Mouse (Mus musculus): ENCODE measurements at regions not wholly inside any gene's neighbourhood (a gene's known extent, or its start where the extent isn't known, plus 50 kb on each side); places are given as distances from the start of the nearest gene placed in this dataset.

DNA sequence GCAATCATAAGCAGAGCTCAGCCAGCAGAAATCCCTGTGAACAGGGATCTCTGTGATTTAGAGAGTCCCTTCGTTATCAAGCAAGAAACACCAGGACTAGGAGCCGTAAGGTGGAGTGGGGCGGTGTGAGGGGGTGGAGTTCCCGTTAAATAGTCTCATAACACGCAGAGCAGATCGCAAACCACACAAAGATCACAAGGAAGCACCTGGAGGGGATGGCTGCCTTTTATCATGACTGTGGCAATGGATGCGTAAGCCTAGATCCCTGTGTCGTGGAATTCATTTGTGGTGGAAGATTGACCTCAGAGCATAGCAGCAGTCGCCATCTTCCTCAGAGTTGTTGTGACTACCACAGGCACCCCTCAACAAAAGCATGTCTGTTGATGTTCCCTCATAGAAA lies 159.0 kb upstream of the Haao start:
- 24% methylated on average over 9 of the region's 9 CpGs for WGBS (ENCODE audit: insufficient replicate concordance)
- Histone ChIP-seq H3K4me3 (replicated peaks) (no peak overlapping the region), H3K4me1 (replicated peaks) (peaks cover 18% of the 10 kb centered on the region), H3K27me3 (peaks cover 3% of the 10 kb centered on the region; the same call in 1 of the 2 replicates), H3K27ac (replicated peaks) (no peak overlapping the region), H3K4me2 (no peak overlapping the region), H3K36me3 (replicated peaks) (no peaks in the 10 kb centered on the region), H3K9me3 (replicated peaks) (no peaks in the 10 kb centered on the region), H3K9ac (no peak overlapping the region)
- no peak for ATAC-seq (ENCODE audit: insufficient read depth)

DNA sequence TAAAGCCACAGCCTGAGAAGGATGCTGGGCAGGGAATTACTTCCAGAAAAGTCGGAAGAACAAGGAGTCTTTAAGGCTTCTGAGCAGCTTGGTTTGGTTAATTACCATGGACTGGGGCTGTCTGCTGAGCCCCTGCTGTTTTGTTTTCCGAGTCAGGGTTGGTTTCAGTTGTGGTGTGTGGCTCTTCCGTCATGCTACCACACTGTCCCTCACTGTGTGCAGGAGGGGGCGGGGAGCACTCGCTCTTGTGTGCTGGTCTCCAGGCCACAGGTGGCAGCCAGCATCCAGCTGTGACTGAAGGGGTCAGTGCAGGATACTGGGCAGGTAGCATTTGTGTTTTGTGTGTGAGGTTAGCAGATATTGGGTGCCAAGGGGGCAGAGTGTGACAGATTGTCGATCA lies 156.5 kb upstream of the Haao start:
- Histone ChIP-seq H3K4me1 (replicated peaks) (peaks cover 19% of the 10 kb centered on the region), H3K9ac (no peak overlapping the region), H3K36me3 (replicated peaks) (no peaks in the 10 kb centered on the region), H3K4me3 (replicated peaks) (no peak overlapping the region), H3K9me3 (replicated peaks) (no peaks in the 10 kb centered on the region), H3K27me3 (peaks cover 3% of the 10 kb centered on the region; the same call in 1 of the 2 replicates), H3K27ac (replicated peaks) (no peak overlapping the region), H3K4me2 (no peak overlapping the region)
- 24% methylated on average over 6 of the region's 6 CpGs for WGBS (ENCODE audit: insufficient replicate concordance)
- no peak for ATAC-seq (ENCODE audit: insufficient read depth)

DNA sequence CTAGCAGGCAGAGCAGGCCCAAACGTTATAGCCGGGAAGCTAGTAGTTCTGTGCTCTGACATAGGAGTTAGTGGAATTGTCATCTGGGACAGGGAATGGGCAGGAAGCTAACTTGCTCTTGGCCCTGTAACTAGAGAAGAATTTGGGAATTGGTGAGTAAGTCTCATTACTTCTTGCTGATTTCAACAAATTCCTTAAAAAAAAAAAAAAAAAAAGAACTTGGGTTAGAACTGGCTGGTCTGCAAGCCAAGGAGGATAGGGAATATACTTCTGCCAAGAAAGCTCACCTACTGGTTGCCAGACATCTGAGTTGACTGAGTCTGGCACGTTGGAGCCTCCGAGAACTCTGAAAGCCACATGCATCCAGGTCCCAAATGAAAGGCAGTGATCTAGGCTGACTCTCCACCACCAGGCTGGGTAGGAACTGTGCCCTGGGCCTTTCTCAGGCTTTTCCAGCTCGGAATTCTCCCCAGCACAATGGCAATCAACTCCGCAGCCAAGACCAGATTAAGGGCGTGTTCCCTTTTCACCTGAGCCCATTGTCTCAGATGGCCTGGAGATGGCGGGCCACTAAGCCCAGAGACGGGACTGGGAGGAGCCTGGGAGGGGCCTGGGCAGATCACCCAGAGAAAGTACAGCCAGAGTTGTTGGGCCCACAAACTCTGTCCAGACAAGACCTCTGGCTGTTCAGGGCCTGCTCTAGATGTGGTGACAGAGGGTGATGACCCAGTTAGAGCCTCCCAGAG lies 155.9 kb upstream of the Haao start:
- no peak overlapping the region for H3K4me2 ChIP-seq
- WGBS (ENCODE audit: insufficient replicate concordance) = 57% methylated on average over 9 of the region's 9 CpGs
- H3K4me1 ChIP-seq (replicated peaks) = peaks cover 19% of the 10 kb centered on the region
- H3K27ac ChIP-seq (replicated peaks) = no peak overlapping the region
- H3K9ac ChIP-seq = no peak overlapping the region
- H3K4me3 ChIP-seq (replicated peaks) = no peak overlapping the region
- no peaks in the 10 kb centered on the region for H3K9me3 ChIP-seq (replicated peaks)
- no peak for ATAC-seq (ENCODE audit: insufficient read depth)
- H3K36me3 ChIP-seq (replicated peaks) = no peaks in the 10 kb centered on the region
- peaks cover 3% of the 10 kb centered on the region; the same call in 1 of the 2 replicates for H3K27me3 ChIP-seq

DNA sequence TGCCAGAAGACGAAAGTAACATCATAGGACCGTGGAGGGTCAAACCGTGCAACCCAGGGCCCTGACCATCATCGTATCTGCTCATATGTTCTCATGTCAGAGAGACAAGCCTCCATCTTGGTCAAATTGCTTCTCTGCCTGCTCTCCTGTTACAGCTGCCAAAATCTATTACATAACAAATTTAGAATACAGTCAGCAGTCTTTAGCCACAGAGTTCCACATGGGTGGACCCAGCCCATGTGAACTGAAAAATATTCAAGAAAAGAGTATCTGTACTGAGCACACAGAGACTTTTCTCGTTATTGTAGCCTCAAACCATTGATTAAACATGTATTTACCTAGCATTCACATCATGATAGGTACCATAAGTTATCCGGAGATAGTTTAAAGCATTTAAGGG lies 155.2 kb upstream of the Haao start:
- Histone ChIP-seq H3K4me2 (no peak overlapping the region), H3K9ac (no peak overlapping the region), H3K4me1 (replicated peaks) (peaks cover 20% of the 10 kb centered on the region), H3K27ac (replicated peaks) (no peak overlapping the region), H3K9me3 (replicated peaks) (no peaks in the 10 kb centered on the region), H3K4me3 (replicated peaks) (no peak overlapping the region), H3K27me3 (peaks cover 3% of the 10 kb centered on the region; the same call in 1 of the 2 replicates), H3K36me3 (replicated peaks) (no peaks in the 10 kb centered on the region)
- no peak for ATAC-seq (ENCODE audit: insufficient read depth)
- 70% methylated on average over 6 of the region's 6 CpGs for WGBS (ENCODE audit: insufficient replicate concordance)

DNA sequence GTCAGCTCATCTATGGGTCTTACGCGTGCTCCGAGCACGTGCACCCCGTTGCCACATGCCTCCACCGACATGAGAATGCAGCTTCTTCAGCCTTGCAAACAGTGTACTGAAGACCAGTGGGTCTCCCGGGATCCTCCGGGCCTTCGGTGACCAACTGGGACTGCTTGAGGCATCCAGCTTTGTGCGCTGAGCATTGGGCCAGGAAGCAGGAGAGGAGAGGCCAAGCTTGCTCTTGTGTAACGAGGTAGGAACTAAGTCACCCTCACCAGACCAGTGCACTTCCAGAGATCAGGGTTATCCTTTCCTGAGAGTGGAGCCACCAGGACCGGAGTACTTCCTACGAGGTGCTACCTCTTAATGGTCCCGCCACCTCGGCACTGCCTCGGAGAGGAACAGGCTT lies 154.6 kb upstream of the Haao start:
- no peak overlapping the region for H3K27ac ChIP-seq (replicated peaks)
- no peaks in the 10 kb centered on the region for H3K9me3 ChIP-seq (replicated peaks)
- H3K4me1 ChIP-seq (replicated peaks) = peaks cover 24% of the 10 kb centered on the region
- no peak overlapping the region for H3K4me3 ChIP-seq (replicated peaks)
- H3K4me2 ChIP-seq = no peak overlapping the region
- no peak overlapping the region for H3K9ac ChIP-seq
- 82% methylated on average over 16 of the region's 16 CpGs for WGBS (ENCODE audit: insufficient replicate concordance)
- ATAC-seq (ENCODE audit: insufficient read depth) = no peak
- H3K27me3 ChIP-seq = peaks cover 3% of the 10 kb centered on the region; the same call in 1 of the 2 replicates
- H3K36me3 ChIP-seq (replicated peaks) = no peaks in the 10 kb centered on the region

DNA sequence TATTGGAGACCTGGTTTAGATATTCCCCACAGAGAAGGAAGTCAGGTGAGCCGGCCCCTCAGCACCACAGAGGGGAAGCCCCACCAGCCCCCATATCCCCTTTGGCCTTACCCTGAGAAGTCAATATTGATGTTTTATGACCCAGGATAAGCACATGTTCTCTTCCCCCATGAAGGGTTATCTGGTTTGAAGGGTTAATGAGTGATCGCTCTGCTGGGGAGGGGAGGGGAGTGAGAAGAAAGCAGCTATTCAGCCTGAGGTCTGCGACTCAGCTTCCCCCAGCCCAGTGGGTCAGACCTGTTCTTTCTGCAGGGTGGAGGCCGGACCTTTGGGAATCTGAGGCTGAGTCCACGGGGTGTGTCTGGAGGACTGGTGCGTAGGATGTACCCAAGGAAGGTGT lies 152.4 kb upstream of the Haao start:
- Histone ChIP-seq H3K27ac (replicated peaks) (no peak overlapping the region), H3K9ac (no peak overlapping the region), H3K4me3 (replicated peaks) (no peak overlapping the region), H3K36me3 (replicated peaks) (no peaks in the 10 kb centered on the region), H3K4me1 (replicated peaks) (peaks cover 24% of the 10 kb centered on the region), H3K27me3 (no peaks in the 10 kb centered on the region), H3K9me3 (replicated peaks) (no peaks in the 10 kb centered on the region), H3K4me2 (no peak overlapping the region)
- no peak for ATAC-seq (ENCODE audit: insufficient read depth)
- WGBS (ENCODE audit: insufficient replicate concordance) = 64% methylated on average over 6 of the region's 6 CpGs

DNA sequence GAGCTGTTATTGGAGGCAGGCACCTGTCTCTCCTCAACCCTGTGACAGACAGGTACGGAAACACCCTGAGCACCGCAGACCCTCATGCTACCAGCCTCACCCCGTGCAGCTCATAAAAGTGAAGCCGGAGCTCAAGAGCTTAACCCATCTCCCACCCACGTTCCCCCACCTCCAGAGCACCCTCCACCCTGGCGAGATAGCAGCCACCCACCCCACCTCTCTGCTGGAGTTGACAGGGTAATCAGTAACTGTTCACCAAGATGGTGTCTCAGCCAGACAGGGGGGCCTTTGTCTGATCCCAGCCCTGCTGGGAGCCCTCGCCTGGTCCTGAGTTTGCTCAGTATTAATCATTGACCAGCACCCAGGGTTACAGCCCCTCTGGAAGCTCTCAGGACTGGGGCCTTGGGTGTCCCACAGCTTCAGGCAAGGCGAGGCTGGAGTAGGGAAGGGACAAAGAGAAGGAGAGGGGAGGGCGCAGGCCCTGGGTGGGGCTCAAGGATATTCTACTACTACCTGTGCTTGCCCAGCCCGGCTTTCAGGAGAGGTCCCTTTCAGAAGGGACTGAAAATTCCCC lies 151.3 kb upstream of the Haao start:
- Histone ChIP-seq H3K27me3 (no peaks in the 10 kb centered on the region), H3K27ac (replicated peaks) (peak overlapping the region; percentile 31; the same call in 1 of the 2 replicates), H3K9me3 (replicated peaks) (no peaks in the 10 kb centered on the region), H3K4me1 (replicated peaks) (peaks cover 18% of the 10 kb centered on the region), H3K4me3 (replicated peaks) (no peak overlapping the region), H3K4me2 (peak overlapping the region; percentile 32), H3K9ac (no peak overlapping the region), H3K36me3 (replicated peaks) (no peaks in the 10 kb centered on the region)
- 51% methylated on average over 10 of the region's 10 CpGs for WGBS (ENCODE audit: insufficient replicate concordance)
- ATAC-seq (ENCODE audit: insufficient read depth) = peak; percentile 81

DNA sequence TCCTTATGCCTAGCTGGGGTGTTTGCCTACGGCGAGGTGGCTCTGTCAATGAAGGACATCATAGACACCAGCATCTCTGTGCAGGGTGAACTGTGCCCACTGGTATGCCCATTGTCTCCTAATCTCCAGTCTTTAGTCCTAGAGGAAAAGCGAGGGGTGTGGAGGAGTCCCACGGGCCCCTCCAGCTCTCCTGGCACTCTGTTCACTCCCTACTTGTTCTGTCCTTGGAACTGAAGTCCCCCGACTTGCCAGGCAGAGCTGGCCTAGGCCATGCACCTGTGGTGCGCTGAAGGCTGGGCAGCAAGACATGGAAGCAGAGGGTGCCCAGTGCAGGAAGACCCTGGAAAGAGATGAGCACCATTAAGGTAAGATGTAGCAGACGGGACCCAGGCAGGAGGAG lies 150.6 kb upstream of the Haao start:
- no peak overlapping the region for H3K4me2 ChIP-seq
- 63% methylated on average over 7 of the region's 7 CpGs for WGBS (ENCODE audit: insufficient replicate concordance)
- H3K27ac ChIP-seq (replicated peaks) = no peak overlapping the region
- ATAC-seq (ENCODE audit: insufficient read depth) = no peak
- H3K4me3 ChIP-seq (replicated peaks) = no peak overlapping the region
- H3K9me3 ChIP-seq (replicated peaks) = no peaks in the 10 kb centered on the region
- H3K27me3 ChIP-seq = no peaks in the 10 kb centered on the region
- no peaks in the 10 kb centered on the region for H3K36me3 ChIP-seq (replicated peaks)
- H3K4me1 ChIP-seq (replicated peaks) = peaks cover 14% of the 10 kb centered on the region
- no peak overlapping the region for H3K9ac ChIP-seq

DNA sequence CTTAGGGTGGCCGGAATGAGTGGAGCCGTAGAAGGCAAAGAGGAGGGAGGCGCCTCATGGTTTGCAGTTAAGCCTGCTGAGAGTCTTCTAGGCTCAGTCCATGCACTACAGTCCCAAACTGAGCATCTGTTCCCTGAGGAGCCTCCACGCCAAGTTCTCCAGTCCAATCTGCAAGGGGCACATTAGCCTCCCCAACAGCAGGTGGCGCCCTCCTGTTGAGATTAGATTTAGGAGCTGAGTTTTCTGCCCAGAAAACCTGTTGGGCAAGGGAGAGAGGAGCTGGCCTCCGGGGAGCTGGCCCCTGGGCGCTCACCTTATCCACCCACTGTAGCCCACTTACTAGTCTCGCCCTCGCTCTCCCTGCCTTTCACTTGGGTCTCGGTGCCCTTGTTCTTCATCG lies 150.0 kb upstream of the Haao start:
- H3K4me3 ChIP-seq (replicated peaks) = no peak overlapping the region
- H3K9me3 ChIP-seq (replicated peaks) = no peaks in the 10 kb centered on the region
- H3K36me3 ChIP-seq (replicated peaks) = no peaks in the 10 kb centered on the region
- ATAC-seq (ENCODE audit: insufficient read depth) = no peak
- 62% methylated on average over 11 of the region's 11 CpGs for WGBS (ENCODE audit: insufficient replicate concordance)
- peaks cover 14% of the 10 kb centered on the region for H3K4me1 ChIP-seq (replicated peaks)
- H3K4me2 ChIP-seq = no peak overlapping the region
- H3K27me3 ChIP-seq = no peaks in the 10 kb centered on the region
- no peak overlapping the region for H3K27ac ChIP-seq (replicated peaks)
- H3K9ac ChIP-seq = no peak overlapping the region

DNA sequence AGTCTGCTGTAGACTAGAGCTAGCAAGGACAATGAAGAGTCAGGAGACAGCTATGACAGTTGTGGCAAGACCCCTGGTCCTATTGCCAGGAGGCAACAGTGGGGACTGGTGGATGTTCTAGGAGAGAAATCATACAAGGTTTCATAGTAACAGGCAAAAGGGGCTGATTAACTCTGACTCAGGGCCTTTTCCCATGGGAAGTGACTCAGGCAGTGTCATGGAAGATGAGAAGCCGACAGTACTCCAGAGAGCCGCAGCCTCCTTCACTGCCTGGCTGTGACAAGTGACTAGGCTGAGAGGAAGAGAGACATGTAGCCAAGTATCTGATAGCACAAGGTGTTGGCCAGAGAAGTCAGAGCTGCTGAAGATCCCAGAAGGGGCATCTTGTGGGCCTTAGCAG lies 145.3 kb upstream of the Haao start:
- no peak for ATAC-seq (ENCODE audit: insufficient read depth)
- Histone ChIP-seq H3K27me3 (no peaks in the 10 kb centered on the region), H3K9me3 (replicated peaks) (no peaks in the 10 kb centered on the region), H3K4me3 (replicated peaks) (no peak overlapping the region), H3K36me3 (replicated peaks) (no peaks in the 10 kb centered on the region), H3K4me1 (replicated peaks) (peaks cover 27% of the 10 kb centered on the region), H3K27ac (replicated peaks) (no peak overlapping the region), H3K9ac (no peak overlapping the region), H3K4me2 (no peak overlapping the region)
- WGBS (ENCODE audit: insufficient replicate concordance) = 62% methylated on average over 2 of the region's 2 CpGs

DNA sequence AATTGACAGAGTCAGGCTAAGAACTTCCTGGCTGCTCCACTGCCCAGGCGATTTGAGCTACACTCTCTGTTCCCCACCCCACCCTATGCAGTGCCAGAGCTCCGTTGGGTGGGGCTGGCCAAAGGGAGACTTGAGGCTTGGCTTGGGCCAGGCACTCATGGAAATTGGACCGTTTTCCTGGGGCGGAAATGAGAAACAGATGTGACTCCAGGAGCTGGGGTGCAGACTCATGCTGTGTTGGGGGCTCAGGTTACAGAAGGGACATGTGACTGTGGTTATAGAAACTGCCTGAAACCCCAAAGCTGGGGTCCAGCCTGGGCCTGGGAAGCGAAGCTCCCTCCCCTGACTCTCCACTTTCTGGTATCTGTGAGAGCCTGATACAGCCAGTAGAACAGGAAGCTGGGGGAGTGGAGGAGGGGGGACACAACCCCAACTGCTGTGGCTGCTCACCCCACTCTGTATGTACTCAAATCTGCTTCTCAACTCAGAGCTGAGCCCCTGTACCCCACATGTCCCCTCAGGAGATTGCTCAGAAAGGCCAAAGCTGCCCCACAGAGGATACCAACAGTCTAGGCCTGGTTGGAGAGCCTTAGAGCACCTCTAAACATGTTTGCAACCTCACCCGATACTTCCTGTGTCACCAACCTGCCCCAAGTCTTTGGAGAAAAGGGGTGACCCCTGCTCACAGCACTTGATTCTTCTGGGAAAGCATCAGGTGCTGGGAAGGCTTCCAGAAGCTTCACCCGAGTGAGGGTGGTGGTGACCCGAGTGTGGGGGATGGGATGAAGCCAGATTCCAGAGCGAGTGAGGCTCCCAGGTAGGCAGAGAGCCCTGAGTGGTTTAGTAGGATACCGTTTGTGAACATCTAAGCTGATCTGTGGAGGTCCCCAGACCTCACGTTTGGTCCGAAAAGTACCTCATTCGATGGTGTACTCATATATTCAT lies 142.9 kb upstream of the Haao start:
- Histone ChIP-seq H3K27me3 (no peaks in the 10 kb centered on the region), H3K4me2 (no peak overlapping the region), H3K27ac (replicated peaks) (0 out of 2 replicates have a peak overlapping the region, but pooled peaks have one; percentile 14), H3K9ac (no peak overlapping the region), H3K4me3 (replicated peaks) (no peak overlapping the region), H3K36me3 (replicated peaks) (no peaks in the 10 kb centered on the region), H3K4me1 (replicated peaks) (peaks cover 29% of the 10 kb centered on the region), H3K9me3 (replicated peaks) (no peaks in the 10 kb centered on the region)
- ATAC-seq (ENCODE audit: insufficient read depth) = 0 out of 2 replicates have a peak, but pooled peaks have one; percentile 36
- 34% methylated on average over 13 of the region's 13 CpGs for WGBS (ENCODE audit: insufficient replicate concordance)
